Mouse (Mus musculus) megakaryocyte, embryonic 14.5 days (primary cell): ENCODE data around the gene Foxp4.

Experiments used
- FLI1 ChIP-seq: IDR thresholded peaks from 2 replicates; pipeline ENCODE4 v1.6.1; 2012; ENCODE audit warnings: low read length, inconsistent platforms, mixed read lengths
- GATA1 ChIP-seq: IDR thresholded peaks from 3 replicates; pipeline ENCODE4 v1.6.1; 2012; ENCODE audit warnings: mixed read lengths, low read length, inconsistent platforms, borderline replicate concordance

- TF ChIP-seq GATA1 = no peak
- no peak for TF ChIP-seq FLI1
These were observed 27.0 kb upstream of the Foxp4 start for GRCm38 (mm10) chr17:47951452-47951851.
